Mouse (Mus musculus) spleen, postnatal 36 days (tissue): ENCODE measurements around the gene Yif1a.
"Not testable (repeated sequence)": the region's sequence is repeated elsewhere in the genome, so short reads cannot be mapped to it uniquely, and the experiment has no call there.

Experiments used
- DNase-seq, 2 experiments: peaks; one replicate each; pipeline ENCODE4 v3.0.0; 2022; ENCODE audit warnings: low spot score in 2 of 2, mixed read lengths in 1 of 2

Gene Yif1a

GRCm38 (mm10) chr19:5085145-5085863 lies 3.0 kb upstream of the Yif1a start, which contains the start of gene Tmem151a:
Gene Tmem151a, minus strand, starts transcription at chr19:5085531.
- DNase-seq: peak in 1 of 2 experiments; percentile 36

DNA sequence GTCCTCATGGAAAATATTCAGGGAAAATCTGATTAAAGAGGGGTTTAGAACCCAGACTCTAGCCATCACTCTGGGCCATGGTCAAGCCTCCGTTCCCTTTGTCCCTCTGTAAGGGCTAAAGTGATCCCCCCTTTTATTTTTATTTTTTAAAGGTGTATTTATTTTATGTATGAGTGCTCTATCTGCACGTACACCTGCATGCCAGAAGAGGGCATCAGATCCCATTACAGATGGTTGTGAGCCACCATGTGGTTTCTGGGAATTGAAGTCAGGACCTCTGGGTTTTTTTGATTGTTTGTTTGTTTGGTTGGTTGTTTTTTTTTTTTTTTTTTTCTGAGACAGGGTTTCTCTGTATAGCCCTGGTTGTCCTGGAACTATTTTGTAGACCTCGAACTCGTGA lies 1.8 kb upstream of the Yif1a start:
- not testable (repeated sequence) for DNase-seq

GRCm38 (mm10) chr19:5089324-5089723 lies 986 bp downstream of the Yif1a start:
- DNase-seq: no peak

GRCm38 (mm10) chr19:5092083-5092482 lies 3.7 kb downstream of the Yif1a start:
- no peak for DNase-seq

- DNase-seq: no peak
Measured at GRCm38 (mm10) chr19:5093481-5094242, 5.3 kb downstream of the Yif1a start.

DNA sequence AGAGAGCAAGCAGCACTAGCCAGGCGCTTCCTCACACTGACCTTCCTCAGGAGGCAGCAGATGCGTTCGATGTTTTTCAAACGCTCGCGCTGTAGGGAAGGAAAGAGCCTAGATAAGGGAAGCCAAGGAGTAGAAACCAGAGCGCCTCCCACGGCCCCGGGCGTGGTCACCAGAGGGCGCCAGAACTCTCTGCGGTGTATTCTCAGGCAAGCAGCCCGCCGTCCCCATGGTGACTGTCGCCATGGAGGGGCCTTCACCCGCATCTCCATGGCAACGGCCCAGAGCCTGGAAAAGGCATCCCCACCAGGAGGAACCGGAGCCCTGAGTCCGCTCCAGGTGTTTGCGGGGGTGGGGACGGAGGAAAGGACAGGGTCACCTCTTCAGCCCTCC lies 5.9 kb downstream of the Yif1a start:
- DNase-seq: peak; percentile 77 to 81

DNA sequence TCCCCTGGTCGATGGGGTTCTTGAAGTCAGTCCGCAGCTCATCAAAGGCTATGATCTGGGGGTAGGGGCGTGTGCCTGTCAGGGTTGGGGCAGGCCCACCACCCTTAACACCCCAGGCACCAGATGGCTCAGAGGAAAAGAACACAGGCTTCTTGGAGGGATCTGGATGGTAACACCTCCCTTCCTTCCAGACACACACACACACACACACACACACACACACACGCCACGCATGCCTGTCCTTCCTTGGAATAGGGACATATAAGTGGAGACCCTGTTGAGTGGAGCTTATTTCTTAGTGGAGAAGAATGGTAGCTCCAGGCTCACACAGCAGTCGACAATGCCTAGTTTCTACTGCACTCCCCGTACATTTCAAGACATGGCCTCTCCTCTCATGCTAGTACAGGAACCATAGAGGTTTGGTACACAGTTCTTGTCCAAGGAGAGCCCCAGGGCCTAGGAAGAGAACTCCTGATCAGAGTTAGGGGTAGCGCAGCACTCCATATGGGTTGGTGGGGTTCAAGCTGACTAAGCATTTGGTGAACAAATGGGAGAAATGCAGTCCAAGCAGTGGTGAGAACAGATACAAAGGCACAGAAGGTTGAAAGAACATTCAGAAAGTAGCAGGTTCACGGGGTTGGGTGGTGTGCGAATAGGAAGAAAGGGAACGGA lies 6.5 kb downstream of the Yif1a start:
- no peak for DNase-seq

DNA sequence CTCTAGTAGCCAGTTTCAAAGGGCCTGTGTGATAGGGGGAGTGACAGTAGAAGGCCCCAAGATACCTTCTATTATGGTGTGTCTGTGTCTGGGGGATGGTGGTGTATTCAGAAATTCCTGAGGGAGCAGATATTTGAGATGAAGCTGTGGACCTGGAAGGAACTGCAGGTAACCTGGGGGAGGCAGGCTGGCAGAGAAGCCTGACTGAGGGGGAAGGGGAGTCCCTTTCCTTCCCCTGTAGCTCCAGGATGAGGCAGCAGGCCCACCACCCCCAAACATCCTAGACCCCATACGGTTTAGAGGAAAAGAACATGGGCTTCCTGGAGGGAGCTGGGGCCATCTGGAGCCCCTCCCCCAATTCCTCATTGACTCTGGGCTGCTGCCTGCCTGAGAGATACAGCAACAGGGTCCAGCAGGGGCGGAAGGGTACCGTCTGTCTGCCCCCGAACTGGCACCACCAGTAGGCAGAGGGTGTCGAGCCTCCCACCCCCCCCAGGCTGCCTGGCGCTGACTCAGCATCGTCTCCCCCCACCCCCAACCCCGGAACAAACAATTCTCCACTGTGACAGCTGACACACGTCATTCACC lies 7.6 kb downstream of the Yif1a start:
- DNase-seq: no peak

- no peak for DNase-seq
Measured at GRCm38 (mm10) chr19:5097521-5098362, 9.4 kb downstream of the Yif1a start.

DNA sequence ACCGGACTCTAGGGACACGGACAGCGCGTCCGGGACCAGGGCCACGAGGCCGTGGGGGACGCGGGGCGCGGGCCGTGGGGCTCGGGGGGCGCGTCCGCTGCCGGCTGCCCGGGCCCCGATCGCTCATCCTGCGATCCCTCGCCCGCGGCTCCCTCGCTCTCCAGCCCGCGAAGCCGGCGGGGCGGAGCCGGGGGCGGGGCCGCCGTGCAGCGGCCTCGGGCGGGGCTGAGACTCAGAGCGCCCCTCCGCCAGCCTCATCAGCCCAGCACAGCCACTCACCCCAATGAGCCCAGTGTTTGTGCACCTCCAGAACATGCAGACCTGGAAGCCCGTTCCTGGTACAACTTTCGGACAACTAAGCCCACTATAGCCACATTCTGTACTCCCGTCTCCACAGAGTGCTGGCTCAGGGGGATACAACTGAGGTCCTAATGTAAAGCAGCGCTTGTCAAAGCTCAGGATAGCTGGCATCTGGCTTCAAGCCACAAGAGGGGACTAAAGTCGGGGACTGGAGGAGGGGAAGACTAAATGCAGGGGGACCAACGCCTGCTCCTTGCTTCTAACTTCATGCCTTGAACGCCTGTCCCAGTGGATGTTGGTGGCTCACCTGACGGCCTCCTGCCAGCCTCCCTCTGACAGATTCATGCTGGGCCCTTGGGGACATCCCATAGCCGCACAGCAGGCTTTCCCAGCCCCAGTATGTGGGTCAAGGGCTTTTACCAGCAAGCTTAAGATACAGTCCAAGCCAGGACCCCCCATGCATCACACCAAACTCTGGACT lies 10.2 kb downstream of the Yif1a start, which contains the start of gene Cnih2:
Gene Cnih2, minus strand, starts transcription at position 159 of the 781 bp plus-strand sequence.
- peak in 1 of 2 experiments; percentile 41 for DNase-seq

DNA sequence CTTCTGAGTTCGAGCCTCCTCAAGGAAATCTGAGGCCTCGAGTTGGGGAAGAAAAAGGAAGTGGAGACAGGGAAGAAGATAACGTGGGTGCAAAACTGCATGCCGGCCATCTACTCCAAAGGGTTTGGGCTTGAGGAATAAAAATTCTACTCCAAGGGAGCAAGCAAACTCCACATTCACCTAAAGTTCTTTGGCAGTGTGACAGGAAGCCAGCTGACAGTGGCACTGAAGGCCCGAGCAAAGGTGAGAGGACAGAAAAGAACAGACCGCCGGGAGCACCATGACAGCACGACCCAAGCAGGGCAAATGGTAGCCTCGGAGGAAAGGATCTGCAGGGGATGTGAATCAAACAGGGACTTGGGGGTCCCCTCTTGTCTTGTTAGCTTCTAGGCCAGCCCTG lies 17.7 kb downstream of the Yif1a start:
- no peak for DNase-seq

- DNase-seq: peak; percentile 98 to 99
Measured at GRCm38 (mm10) chr19:5106731-5107191, 18.4 kb downstream of the Yif1a start, which contains the start of gene Rab1b. Gene Rab1b, minus strand, starts transcription at chr19:5107072.

- DNase-seq: no peak
Measured at GRCm38 (mm10) chr19:5107556-5108270, 19.4 kb downstream of the Yif1a start.

GRCm38 (mm10) chr19:5108271-5108575 lies 19.9 kb downstream of the Yif1a start:
- no peak for DNase-seq

GRCm38 (mm10) chr19:5108702-5109101 lies 20.4 kb downstream of the Yif1a start:
- DNase-seq: no peak

GRCm38 (mm10) chr19:5109659-5110453 lies 21.5 kb downstream of the Yif1a start:
- no peak for DNase-seq

DNA sequence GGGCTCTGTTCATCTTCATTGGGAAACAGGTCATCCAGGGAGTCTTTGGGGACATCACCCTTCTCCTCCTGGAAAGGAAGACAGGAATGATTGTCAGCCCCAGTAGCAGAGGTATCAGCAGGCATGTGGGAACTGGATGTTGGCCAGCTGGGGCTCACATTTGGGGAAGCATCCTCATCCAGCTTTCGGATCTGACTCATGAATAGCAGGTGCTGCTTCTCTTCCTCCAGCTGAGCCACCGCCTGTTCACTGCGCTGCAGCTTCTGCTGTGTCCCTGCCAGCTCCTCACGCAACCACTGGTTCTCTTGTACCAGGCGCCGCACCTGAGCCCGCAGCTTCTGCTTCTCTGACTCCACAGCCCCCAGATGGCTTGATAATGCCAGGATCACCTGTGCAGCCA lies 25.4 kb downstream of the Yif1a start:
- no peak for DNase-seq

GRCm38 (mm10) chr19:5117494-5118383 lies 29.4 kb downstream of the Yif1a start:
- peak; percentile 85 to 86 for DNase-seq
